Mouse (Mus musculus) thymus, adult 2 months (tissue): ENCODE measurements at regions not wholly inside any gene's neighbourhood (a gene's known extent, or its start where the extent isn't known, plus 50 kb on each side); places are given as distances from the start of the nearest gene placed in this dataset.
A peak's percentile ranks its signal among the peaks of the same experiment; 100 is the strongest.

Source experiments
- DNase-seq: peaks from one replicate; pipeline ENCODE4 v3.0.0; 2021
- H3K27ac ChIP-seq: fragments of 200-500 bp; 2 replicates; pipeline ENCODE4 v1.5.1; 2012; ENCODE audit warnings: low read length, control low read depth; ENCODE audit not compliant: control insufficient read depth, insufficient read depth
- H3K27me3 ChIP-seq: fragments of 200-500 bp; 2 replicates; pipeline ENCODE4 v1.6.1; 2012; ENCODE audit warnings: mild to moderate bottlenecking, low read length, moderate library complexity, mixed read lengths; ENCODE audit not compliant: control insufficient read depth, insufficient read depth
- H3K36me3 ChIP-seq: fragments of 200-500 bp; 2 replicates; pipeline ENCODE4 v1.6.1; 2012; ENCODE audit warnings: mild to moderate bottlenecking, low read length, moderate library complexity; ENCODE audit not compliant: control insufficient read depth, insufficient read depth
- H3K4me1 ChIP-seq: fragments of 200-500 bp; replicated peaks from 2 replicates; pipeline ENCODE4 v1.6.1; 2012; ENCODE audit warnings: low read length; ENCODE audit not compliant: control insufficient read depth, insufficient read depth
- H3K4me3 ChIP-seq: fragments of 200-500 bp; 2 replicates; pipeline ENCODE4 v1.5.1; 2012; ENCODE audit warnings: mild to moderate bottlenecking, low read length, control low read depth, moderate library complexity; ENCODE audit not compliant: control insufficient read depth, insufficient read depth
- CTCF ChIP-seq: fragments of 200-500 bp; IDR thresholded peaks from 2 replicates; pipeline ENCODE4 v1.5.1; 2012; ENCODE audit warnings: mild to moderate bottlenecking, control low read depth, low read length, moderate library complexity, borderline replicate concordance; ENCODE audit not compliant: control insufficient read depth, poor library complexity, insufficient read depth; ENCODE audit errors: extremely low read depth
- POLR2A ChIP-seq: fragments of 200-500 bp; IDR thresholded peaks from 2 replicates; pipeline ENCODE4 v1.6.1; 2012; ENCODE audit warnings: mild to moderate bottlenecking, low read length, control low read depth, moderate library complexity; ENCODE audit not compliant: control insufficient read depth, poor library complexity, insufficient read depth; ENCODE audit errors: extremely low read depth
- WGBS: fragments of 180-500 bp; shearing (Covaris S2); methylation state at CpG from one replicate; pipeline ENCODE4 v1.1.7; 2018; 5-methylcytosine and 5-hydroxymethylcytosine counted together

GRCm38 (mm10) chr4:26273754-26274153, 72.9 kb downstream of the Manea start:
- Histone ChIP-seq H3K36me3 (no peaks in the 10 kb centered on the region), H3K27me3 (no peaks in the 10 kb centered on the region), H3K27ac (no peak overlapping the region), H3K4me1 (no peaks in the 10 kb centered on the region), H3K4me3 (no peak overlapping the region)
- TF ChIP-seq CTCF = no peak
- no peak for TF ChIP-seq POLR2A
- DNase-seq = no peak

- H3K4me3 ChIP-seq = no peak overlapping the region
- no peaks in the 10 kb centered on the region for H3K36me3 ChIP-seq
- no peak overlapping the region for H3K27ac ChIP-seq
- 87% methylated on average over 1 of the region's 1 CpGs for WGBS
- H3K4me1 ChIP-seq = no peaks in the 10 kb centered on the region
- no peaks in the 10 kb centered on the region for H3K27me3 ChIP-seq
- no peak for DNase-seq
- TF ChIP-seq POLR2A (no peak), CTCF (no peak)
Observed at GRCm38 (mm10) chr4:26259230-26260029, 87.3 kb downstream of the Manea start.

- TF ChIP-seq POLR2A (no peak), CTCF (no peak)
- Histone ChIP-seq H3K4me1 (no peaks in the 10 kb centered on the region), H3K36me3 (no peaks in the 10 kb centered on the region), H3K27ac (no peak overlapping the region), H3K27me3 (no peaks in the 10 kb centered on the region), H3K4me3 (no peak overlapping the region)
- no peak for DNase-seq
- WGBS = 73% methylated on average over 3 of the region's 3 CpGs
Observed at GRCm38 (mm10) chr4:26255889-26256288, 90.8 kb downstream of the Manea start.

- TF ChIP-seq CTCF (no peak), POLR2A (no peak)
- H3K27me3 ChIP-seq = no peaks in the 10 kb centered on the region
- H3K27ac ChIP-seq = no peak overlapping the region
- DNase-seq = peak; percentile 7
- no peaks in the 10 kb centered on the region for H3K4me1 ChIP-seq
- H3K36me3 ChIP-seq = no peaks in the 10 kb centered on the region
- WGBS = 65% methylated on average over 13 of the region's 13 CpGs
- H3K4me3 ChIP-seq = no peak overlapping the region
Observed at GRCm38 (mm10) chr4:26247925-26248856, 98.5 kb downstream of the Manea start.

GRCm38 (mm10) chr4:26223267-26223666, 123.4 kb downstream of the Manea start:
- no peak for DNase-seq
- TF ChIP-seq POLR2A = no peak
- no peak for TF ChIP-seq CTCF
- H3K27ac ChIP-seq = no peak overlapping the region
- no peaks in the 10 kb centered on the region for H3K4me1 ChIP-seq
- 80% methylated on average over 1 of the region's 1 CpGs for WGBS
- H3K36me3 ChIP-seq = no peaks in the 10 kb centered on the region
- H3K4me3 ChIP-seq = no peak overlapping the region
- no peaks in the 10 kb centered on the region for H3K27me3 ChIP-seq
